Mouse (Mus musculus): ENCODE data around the gene Otub2. TPM values are rescaled to one million over a fixed set of nuclear protein-coding genes. Genes with fewer than 3 reads are reported as not detected.
"Not testable (repeated sequence)": the region's sequence is repeated elsewhere in the genome, so short reads cannot be mapped to it uniquely, and the experiment has no call there.

Otub2 gene
- polyA plus RNA-seq, 1 experiment from 2014 or later, result 12.1 TPM

GRCm38 (mm10) chr12:103444261-103444660 lies 55.8 kb downstream of the Otub2 start:
- H3K9me3 ChIP-seq (ENCODE audit: control insufficient read depth, low read length); H3K4me1 ChIP-seq (replicated peaks; ENCODE audit: control insufficient read depth, insufficient read depth, low read length); H3K36me3 ChIP-seq (ENCODE audit: control insufficient read depth, insufficient read depth, low read length); H3K9ac ChIP-seq (ENCODE audit: low read depth, low read length); H3K4me3 ChIP-seq (ENCODE audit: low read depth, low read length); ATAC-seq (ENCODE audit: low FRiP score); H3K4me2 ChIP-seq (replicated peaks; ENCODE audit: low read depth, low read length); DNase-seq (ENCODE audit: low spot score); H3K27ac ChIP-seq (ENCODE audit: low read depth, low read length); H3K27me3 ChIP-seq (ENCODE audit: control insufficient read depth, insufficient read depth, low read length): not testable (repeated sequence)
- 50% methylated on average over 6 of the region's 7 CpGs for WGBS

- no peaks in the 10 kb centered on the region for H3K4me1 ChIP-seq (replicated peaks; ENCODE audit: control insufficient read depth, insufficient read depth, low read length)
- no peak overlapping the region for H3K27ac ChIP-seq (ENCODE audit: low read depth, low read length)
- H3K4me3 ChIP-seq (ENCODE audit: low read depth, low read length), result no peak overlapping the region
- ATAC-seq (ENCODE audit: low FRiP score) (no peak), DNase-seq (ENCODE audit: low spot score) (no peak)
- no peaks in the 10 kb centered on the region for H3K9me3 ChIP-seq (ENCODE audit: control insufficient read depth, low read length)
- 78% methylated on average over 3 of the region's 3 CpGs for WGBS
- H3K9ac ChIP-seq (ENCODE audit: low read depth, low read length), result no peak overlapping the region
- no peak overlapping the region for H3K4me2 ChIP-seq (replicated peaks; ENCODE audit: low read depth, low read length)
- H3K36me3 ChIP-seq (ENCODE audit: control insufficient read depth, insufficient read depth, low read length), result no peaks in the 10 kb centered on the region
- H3K27me3 ChIP-seq (ENCODE audit: control insufficient read depth, insufficient read depth, low read length), result no peaks in the 10 kb centered on the region
These were observed 56.6 kb downstream of the Otub2 start for GRCm38 (mm10) chr12:103445060-103445459.

GRCm38 (mm10) chr12:103453361-103453760 lies 64.9 kb downstream of the Otub2 start:
- no peaks in the 10 kb centered on the region for H3K36me3 ChIP-seq (ENCODE audit: control insufficient read depth, insufficient read depth, low read length)
- H3K27me3 ChIP-seq (ENCODE audit: control insufficient read depth, insufficient read depth, low read length), result no peaks in the 10 kb centered on the region
- H3K4me3 ChIP-seq (ENCODE audit: low read depth, low read length), result no peak overlapping the region
- no peak overlapping the region for H3K9ac ChIP-seq (ENCODE audit: low read depth, low read length)
- no peaks in the 10 kb centered on the region for H3K4me1 ChIP-seq (replicated peaks; ENCODE audit: control insufficient read depth, insufficient read depth, low read length)
- H3K9me3 ChIP-seq (ENCODE audit: control insufficient read depth, low read length), result no peaks in the 10 kb centered on the region
- ATAC-seq (ENCODE audit: low FRiP score) (no peak), DNase-seq (ENCODE audit: low spot score) (no peak)
- no peak overlapping the region for H3K4me2 ChIP-seq (replicated peaks; ENCODE audit: low read depth, low read length)
- no peak overlapping the region for H3K27ac ChIP-seq (ENCODE audit: low read depth, low read length)

Other genes with a start within 250 kb of the Otub2 start
- gene Prima1, start 146.5 kb upstream of the Otub2 start, polyA plus RNA-seq (2014; fragmentation: Nextera tagmentation; extraction: Ambion mirVana), result 1.5 and 1.6 TPM in 2 replicates
- gene Fam181a, start 77.7 kb upstream of the Otub2 start, polyA plus RNA-seq (2014; fragmentation: Nextera tagmentation; extraction: Ambion mirVana), result 16.6 and 23.8 TPM in 2 replicates
- gene Asb2, start 32.7 kb upstream of the Otub2 start, polyA plus RNA-seq (2014; fragmentation: Nextera tagmentation; extraction: Ambion mirVana), result 0.54 and 1.0 TPM in 2 replicates
- gene 9330161L09Rik, start 19.1 kb downstream of the Otub2 start, polyA plus RNA-seq (2014; fragmentation: Nextera tagmentation; extraction: Ambion mirVana), result 0.97 and 1.1 TPM in 2 replicates
- gene Ddx24, start 37.1 kb downstream of the Otub2 start, polyA plus RNA-seq (2014; fragmentation: Nextera tagmentation; extraction: Ambion mirVana), result 106 and 109 TPM in 2 replicates
- 3.1 and 4.3 TPM in 2 replicates for gene Ifi27, start 45.5 kb downstream of the Otub2 start, polyA plus RNA-seq (2014; fragmentation: Nextera tagmentation; extraction: Ambion mirVana)
- gene Ifi27l2a, start 55.0 kb downstream of the Otub2 start, polyA plus RNA-seq (2014; fragmentation: Nextera tagmentation; extraction: Ambion mirVana), result 0.99 and 1.7 TPM in 2 replicates
- not detected in 2 replicates for gene Ifi27l2b, start 68.5 kb downstream of the Otub2 start, polyA plus RNA-seq (2014; fragmentation: Nextera tagmentation; extraction: Ambion mirVana)
- gene Ppp4r4, start 143.6 kb downstream of the Otub2 start, polyA plus RNA-seq (2014; fragmentation: Nextera tagmentation; extraction: Ambion mirVana), result 2.7 and 3.0 TPM in 2 replicates
- 0.15 TPM in 1 of 2 replicates, not detected in the other for gene Serpina10, start 242.8 kb downstream of the Otub2 start, polyA plus RNA-seq (2014; fragmentation: Nextera tagmentation; extraction: Ambion mirVana)

All from hindbrain, embryonic 11.5 days (tissue).